ENCODE assay signal across 10 mouse cellular contexts in the genomic region with DNA sequence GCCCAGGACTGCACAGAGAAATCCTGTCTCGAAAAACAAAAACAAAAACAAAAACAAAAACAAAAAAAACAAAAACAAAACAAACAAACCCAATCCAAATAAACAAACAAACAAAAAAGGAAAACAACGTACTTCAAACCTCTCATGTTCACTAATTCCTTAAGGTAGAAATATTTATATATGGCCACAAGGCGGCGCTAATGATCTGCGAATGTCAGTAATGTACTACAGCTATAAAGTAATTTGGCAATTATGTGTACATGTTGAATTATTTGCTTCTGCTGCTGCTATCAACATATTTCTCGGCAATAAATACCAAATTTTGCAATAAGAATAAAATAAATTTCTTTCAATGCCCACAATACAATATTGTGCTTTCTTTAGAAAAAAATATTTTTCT. TPM values are rescaled to one million over a fixed set of nuclear protein-coding genes. Genes with fewer than 3 reads are reported as not detected.
DNase-seq lines count a peak whose midpoint lies in the region; TF ChIP-seq lines count a peak whose summit lies in the region.
"Had no signal": no experiment of that assay in that cellular context is flagged by ENCODE, and none has a peak within 500 bp of the region (broad histone marks: within the 10 kb centered on the region; RNA-seq: fewer than 3 reads in every experiment).

No protein-coding gene starts in this region.

- TF ChIP-seq POLR2A in CH12.LX (IDR thresholded peaks at IDR 0.05; ENCODE audit: low read depth, low read length): no peak

- dilution Hi-C loops in CH12.LX (cut with MboI; ENCODE audit: extremely low pct_ligation_motif_present, extremely low pct_unique_long_range_greater_than_20kb, low sequenced_read_pairs): no loop called here

- no peak overlapping the region for H3K27ac ChIP-seq in CH12.LX (ENCODE audit: insufficient read depth, low read depth)
- H3K27ac ChIP-seq: embryonic facial prominence, embryonic 12.5 days had no signal

- peak; percentile 27 to 72; a peak in 3 of 4 replicates for TF ChIP-seq CTCF in CH12.LX (conservative IDR thresholded peaks at IDR 0.05 in 1 of 2, IDR thresholded peaks at IDR 0.05 in 1 of 2; ENCODE audit: low read depth in 2 of 2, low read length in 2 of 2)

- in situ Hi-C loops in CH12.LX (cut with MboI; ENCODE audit: low pct_ligation_motif_present, low pct_unique_long_range_greater_than_20kb, low sequenced_read_pairs): no loop called here

- H3K4me3 ChIP-seq in CH12.LX (replicated peaks in 1 of 3; ENCODE audit: low read depth in 2 of 3, low read length in 2 of 3, poor library complexity in 1 of 3): no peak overlapping the region
- H3K4me3 ChIP-seq: embryonic facial prominence, embryonic 12.5 days had no signal

- no peaks in the 10 kb centered on the region for H3K27me3 ChIP-seq in CH12.LX (replicated peaks)
- H3K27me3 ChIP-seq: embryonic facial prominence, embryonic 12.5 days had no signal

- H3K9me3 ChIP-seq in CH12.LX (replicated peaks; ENCODE audit: low read length): no peaks in the 10 kb centered on the region
- H3K9me3 ChIP-seq: embryonic facial prominence, embryonic 12.5 days had no signal

- no peaks in the 10 kb centered on the region for H3K4me1 ChIP-seq in CH12.LX (ENCODE audit: control insufficient read depth in 1 of 2, insufficient read depth in 2 of 2)
- H3K4me1 ChIP-seq: embryonic facial prominence, embryonic 12.5 days had no signal

- no peak overlapping the region for H3K9ac ChIP-seq in CH12.LX (ENCODE audit: insufficient read depth, low read depth)
- H3K9ac ChIP-seq: embryonic facial prominence, embryonic 12.5 days had no signal

- DNase-seq in heart, postnatal 4 days: peak; percentile 49
- no peak for DNase-seq in heart, adult 9 months (ENCODE audit: low spot score in 2 of 2)
- DNase-seq in 3T3-L1 (ENCODE audit: low read depth, low spot score): peak; percentile 81
- peak; percentile 60 for DNase-seq in CH12.LX (ENCODE audit: extremely low read depth)
- peak; percentile 34 for DNase-seq in cerebellum, adult 9-10 months
- DNase-seq in large intestine, adult 2 months (ENCODE audit: low read depth, low spot score): peak; percentile 37
- DNase-seq in retina, embryonic 14.5 days (ENCODE audit: low spot score): peak; percentile 86
- no peak for DNase-seq in gastrocnemius, postnatal 36 days

- no peaks in the 10 kb centered on the region for H3K36me3 ChIP-seq in CH12.LX (replicated peaks in 1 of 2; ENCODE audit: control insufficient read depth in 1 of 2, insufficient read depth in 1 of 2, low read length in 1 of 2)
- H3K36me3 ChIP-seq: embryonic facial prominence, embryonic 12.5 days had no signal

- H3K4me2 ChIP-seq in CH12.LX (ENCODE audit: insufficient read depth, low read depth, poor library complexity, severe bottlenecking): no peak overlapping the region
- H3K4me2 ChIP-seq: embryonic facial prominence, embryonic 12.5 days had no signal

- peak; percentile 71 for TF ChIP-seq RAD21 in CH12.LX (IDR thresholded peaks at IDR 0.05; ENCODE audit: low read depth, low read length)

- intact Hi-C loops in gastrocnemius, postnatal 36 days (cut with DNase I): no loop called here

- WGBS in large intestine, adult 2 months: 3% methylated on average over 6 of the region's 6 CpGs

- TF ChIP-seq EP300 in CH12.LX (IDR thresholded peaks at IDR 0.05; ENCODE audit: low read length): no peak

- H3K79me2 ChIP-seq in CH12.LX (replicated peaks; ENCODE audit: control insufficient read depth, extremely low read depth, insufficient read depth, poor library complexity, severe bottlenecking): no peaks in the 10 kb centered on the region

TF ChIP-seq in CH12.LX, 34 proteins besides CTCF, POLR2A, EP300 and RAD21:
- TF ChIP-seq SMC3 (IDR thresholded peaks at IDR 0.05; ENCODE audit: low read depth, low read length): peak; percentile 50
- TF ChIP-seq JUN (IDR thresholded peaks at IDR 0.05; ENCODE audit: insufficient read depth, low read depth, low read length): no peak

RNA-seq across cellular contexts. Expression of gene Spag16, which starts 41.6 kb away (rescaled TPM):
- total RNA-seq in heart, postnatal 4 days (2021): under 1 TPM; 0.14 to 0.16 TPM
- total RNA-seq in CH12.LX (2012; rRNA removed): not detected in 2 replicates
- not detected in 2 replicates for total RNA-seq in CH12.LX (2014; rRNA removed)
- polyA plus RNA-seq in CH12.LX (2012; ENCODE audit: insufficient read length, low read depth): 0.19 TPM in 1 of 2 replicates, not detected in the other
- polyA plus RNA-seq in large intestine, adult 2 months (2012; rRNA removed): not detected in 2 replicates
- not detected for total RNA-seq in gastrocnemius, postnatal 36 days (2021)
- polyA plus RNA-seq: small intestine, adult 2 months had no signal

Comparison
In these comparisons a context has a peak if more than half of its experiments do, and no peak if none do; other contexts are left out.
1. DNase-seq: peak in heart, postnatal 4 days (single experiment), 3T3-L1 (single experiment), CH12.LX (single experiment), cerebellum, adult 9-10 months (single experiment), large intestine, adult 2 months (single experiment) and retina, embryonic 14.5 days (single experiment); none in heart, adult 9 months (0 of 2) and gastrocnemius, postnatal 36 days (0 of 2).